Mouse (Mus musculus): ENCODE results near the gene Rnf208. TPM values are rescaled to one million over a fixed set of nuclear protein-coding genes. Genes with fewer than 3 reads are reported as not detected.
"Not testable (repeated sequence)": the region's sequence is repeated elsewhere in the genome, so short reads cannot be mapped to it uniquely, and the experiment has no call there.

The Rnf208 gene
- total RNA-seq, 1 experiment from 2014 or later, result 0.37 TPM

GRCm38 (mm10) chr2:25240723-25241437 lies 1.2 kb upstream of the Rnf208 start:
- ATAC-seq (replicated peaks; ENCODE audit: low read depth, poor library complexity, severe bottlenecking), result peak; percentile 71

GRCm38 (mm10) chr2:25241438-25241775 lies 648 bp upstream of the Rnf208 start:
- ATAC-seq (replicated peaks; ENCODE audit: low read depth, poor library complexity, severe bottlenecking), result no peak

GRCm38 (mm10) chr2:25243342-25243741 lies 1.3 kb downstream of the Rnf208 start:
- ATAC-seq (replicated peaks; ENCODE audit: low read depth, poor library complexity, severe bottlenecking), result no peak

GRCm38 (mm10) chr2:25244144-25244543 lies 2.1 kb downstream of the Rnf208 start:
- ATAC-seq (replicated peaks; ENCODE audit: low read depth, poor library complexity, severe bottlenecking), result no peak

- no peak for ATAC-seq (replicated peaks; ENCODE audit: low read depth, poor library complexity, severe bottlenecking)
Observed at GRCm38 (mm10) chr2:25246183-25247072, 4.4 kb downstream of the Rnf208 start, which contains the start of gene AL732309.1. Gene AL732309.1 (minus strand): TSS chr2:25246863.

DNA sequence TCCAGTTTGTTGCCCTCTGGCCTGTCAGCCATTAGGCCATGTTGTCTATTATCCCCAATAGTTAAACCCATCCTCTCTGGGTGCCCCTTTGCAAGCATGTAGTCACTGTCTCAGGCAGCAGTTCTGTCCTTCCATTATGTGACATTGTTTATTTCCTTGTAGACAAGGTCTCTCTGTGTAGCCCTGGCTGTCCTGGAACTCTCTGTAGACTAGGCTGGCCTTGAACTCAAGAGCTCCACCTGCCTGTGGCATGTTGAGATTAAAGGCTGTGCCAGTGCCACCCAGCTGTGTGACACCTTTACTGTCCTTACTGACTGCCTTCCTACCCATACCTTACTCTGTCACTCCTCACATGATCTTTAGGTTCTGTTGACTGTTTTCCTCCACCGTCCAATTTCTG lies 10.3 kb downstream of the Rnf208 start:
- no peak for ATAC-seq (replicated peaks; ENCODE audit: low read depth, poor library complexity, severe bottlenecking)

DNA sequence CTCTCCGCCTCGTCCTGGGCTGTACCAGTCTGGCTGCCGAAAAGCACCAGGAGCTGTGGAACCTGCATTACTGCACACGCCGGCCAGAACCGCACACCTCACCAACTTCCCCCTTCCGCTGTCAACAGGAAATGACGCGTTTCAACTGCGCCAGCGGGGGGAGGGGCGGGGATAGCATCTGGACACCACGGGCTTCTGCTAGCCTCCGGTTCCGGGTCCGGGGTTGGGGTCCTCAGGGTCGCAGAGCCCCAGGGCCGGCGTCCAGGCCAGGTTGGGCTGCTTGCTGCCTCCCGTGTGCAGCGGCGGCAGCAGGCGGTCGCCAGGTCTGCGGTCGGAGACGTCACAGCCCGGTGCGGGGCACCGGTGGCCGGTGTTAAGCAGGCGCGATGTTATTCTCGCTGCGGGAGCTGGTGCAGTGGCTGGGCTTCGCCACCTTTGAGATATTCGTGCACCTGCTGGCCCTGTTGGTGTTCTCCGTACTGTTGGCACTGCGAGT lies 13.3 kb downstream of the Rnf208 start, which contains the start of gene Tmem203:
TSS of gene Tmem203 (plus strand) at position 156 of the 496 bp plus-strand sequence.
- ATAC-seq (replicated peaks; ENCODE audit: low read depth, poor library complexity, severe bottlenecking), result peak; percentile 83

GRCm38 (mm10) chr2:25256443-25257109 lies 14.5 kb downstream of the Rnf208 start:
- peak; percentile 66 for ATAC-seq (replicated peaks; ENCODE audit: low read depth, poor library complexity, severe bottlenecking)

DNA sequence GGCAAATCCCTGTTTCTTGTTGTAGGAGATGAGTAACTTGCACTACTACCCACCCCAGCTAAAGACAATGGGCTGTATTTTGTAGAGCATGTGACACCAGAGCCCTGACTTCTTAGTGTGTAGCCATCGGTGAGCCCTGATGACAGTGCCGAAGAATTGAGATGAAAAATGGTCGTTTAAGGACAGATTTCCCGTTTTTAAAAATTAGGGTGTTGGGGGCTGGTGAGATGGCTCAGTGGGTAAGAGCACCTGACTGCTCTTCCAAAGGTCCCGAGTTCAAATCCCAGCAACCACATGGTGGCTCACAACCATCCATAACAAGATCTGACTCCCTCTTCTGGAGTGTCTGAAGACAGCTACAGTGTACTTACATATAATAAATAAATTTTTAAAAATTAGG lies 15.2 kb downstream of the Rnf208 start:
- not testable (repeated sequence) for ATAC-seq (replicated peaks; ENCODE audit: low read depth, poor library complexity, severe bottlenecking)

DNA sequence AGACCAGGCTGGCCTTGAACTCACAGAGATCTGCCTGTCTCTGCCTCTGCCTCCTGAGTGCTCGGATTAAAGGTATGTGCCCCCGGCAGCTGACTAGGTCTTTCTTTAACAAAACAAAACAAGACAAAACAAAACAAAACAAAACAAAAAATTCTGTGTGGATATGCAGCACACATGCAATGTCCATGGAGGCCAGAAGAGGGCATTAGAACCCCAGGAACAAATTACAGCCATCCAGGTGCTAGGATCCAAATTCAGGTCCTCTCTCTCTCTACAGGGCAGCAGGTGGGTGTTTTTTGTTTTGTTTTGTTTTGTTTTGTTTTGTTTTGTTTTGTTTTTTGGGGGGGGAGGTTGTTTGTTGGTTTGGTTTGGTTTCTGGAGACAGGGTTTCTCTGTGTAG lies 16.8 kb downstream of the Rnf208 start:
- no peak for ATAC-seq (replicated peaks; ENCODE audit: low read depth, poor library complexity, severe bottlenecking)

DNA sequence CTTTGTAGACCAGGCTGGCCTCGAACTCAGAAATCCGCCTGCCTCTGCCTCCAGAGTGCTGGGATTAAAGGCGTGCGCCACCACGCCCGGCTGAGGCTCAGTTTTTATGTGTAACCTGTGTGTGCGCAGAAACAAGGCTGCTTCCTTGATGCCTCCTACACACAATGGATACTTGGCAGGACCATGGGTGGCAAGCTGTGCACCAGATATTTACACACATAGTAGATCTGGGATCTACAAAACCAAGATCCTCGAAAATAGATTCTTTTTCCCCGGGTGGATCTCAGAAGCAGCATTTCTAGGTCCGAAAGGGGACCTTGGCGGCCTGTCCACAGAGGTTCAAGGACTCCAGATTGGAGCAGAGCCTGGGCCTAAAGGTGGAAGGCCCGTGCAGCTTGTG lies 19.8 kb downstream of the Rnf208 start:
- ATAC-seq (replicated peaks; ENCODE audit: low read depth, poor library complexity, severe bottlenecking), result no peak

- ATAC-seq (replicated peaks; ENCODE audit: low read depth, poor library complexity, severe bottlenecking), result peak; percentile 97
Observed at GRCm38 (mm10) chr2:25262291-25262767, 20.3 kb downstream of the Rnf208 start, which contains the start of gene Tprn. Gene Tprn (plus strand): TSS chr2:25262618.

- 0 out of 2 replicates have a peak, but pooled peaks have one; percentile 9 for ATAC-seq (replicated peaks; ENCODE audit: low read depth, poor library complexity, severe bottlenecking)
Observed at GRCm38 (mm10) chr2:25262795-25263622, 21.0 kb downstream of the Rnf208 start.

DNA sequence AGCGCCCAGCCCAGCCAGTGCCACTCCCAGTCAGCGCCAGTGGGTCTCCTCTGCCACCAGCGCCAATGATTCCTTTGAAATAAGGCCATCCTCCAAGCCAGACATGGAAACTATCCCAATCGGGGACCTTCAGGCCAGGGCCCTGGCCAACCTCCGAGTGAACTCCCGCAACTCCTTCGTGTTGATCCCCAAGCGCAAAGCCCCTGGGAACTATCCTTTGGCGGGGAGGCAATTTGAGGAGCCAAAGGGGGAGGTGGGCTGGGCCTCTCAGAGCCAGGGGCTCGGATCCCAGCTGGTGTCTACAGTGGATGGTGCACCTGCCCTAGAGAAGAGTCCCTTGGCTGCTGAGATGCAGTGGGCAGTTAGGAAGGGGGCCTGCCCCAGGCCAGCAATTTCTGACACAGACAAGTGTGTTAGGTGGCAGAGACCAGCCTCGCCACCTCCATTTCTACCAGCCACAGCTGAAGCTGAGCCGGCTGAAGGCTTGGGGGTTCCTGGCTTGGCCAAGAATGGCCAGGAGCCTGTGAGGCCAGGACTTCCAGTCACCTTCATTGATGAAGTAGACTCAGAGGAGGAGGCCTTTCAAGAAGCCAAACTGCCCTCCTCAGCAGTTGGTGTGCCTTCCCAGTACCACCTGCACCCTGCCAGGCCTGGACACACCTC lies 21.7 kb downstream of the Rnf208 start:
- ATAC-seq (replicated peaks; ENCODE audit: low read depth, poor library complexity, severe bottlenecking), result no peak

DNA sequence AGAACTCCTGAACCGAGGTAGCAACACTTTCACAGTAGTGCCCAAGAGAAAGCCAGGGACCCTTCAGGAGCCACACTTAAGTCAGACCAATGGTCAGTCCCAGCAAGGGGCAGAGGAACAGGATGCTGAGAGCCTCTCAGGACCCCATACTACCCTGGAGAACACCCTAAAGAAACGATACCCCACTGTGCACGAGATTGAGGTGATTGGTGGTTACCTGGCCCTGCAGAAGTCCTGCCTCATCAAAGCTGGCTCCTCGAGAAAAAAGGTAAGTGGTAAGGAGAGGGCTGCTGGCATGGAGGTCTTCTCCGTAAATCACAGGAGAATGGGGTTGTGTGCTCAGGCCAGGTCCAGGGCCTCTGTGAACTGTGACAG lies 22.2 kb downstream of the Rnf208 start:
- ATAC-seq (replicated peaks; ENCODE audit: low read depth, poor library complexity, severe bottlenecking), result no peak

DNA sequence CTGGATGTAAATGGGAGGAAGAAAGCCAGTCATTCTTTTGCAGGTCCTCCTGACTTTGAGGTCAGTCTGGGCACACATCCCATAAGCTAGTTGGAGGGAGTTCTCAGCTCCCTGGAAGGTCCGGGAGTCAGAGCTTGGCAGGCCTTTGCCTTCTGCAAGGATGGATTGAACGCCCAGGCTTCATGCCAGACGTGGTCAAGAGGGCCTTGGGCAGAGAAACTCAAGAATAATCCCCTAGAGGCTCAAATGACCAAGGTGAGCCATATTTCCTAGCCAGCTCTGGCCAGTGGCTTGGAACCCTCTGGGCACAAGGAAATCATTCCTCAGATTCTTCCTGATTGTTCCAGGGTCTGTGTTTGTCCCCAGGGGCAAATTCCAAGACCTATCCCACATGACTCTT lies 22.8 kb downstream of the Rnf208 start:
- ATAC-seq (replicated peaks; ENCODE audit: low read depth, poor library complexity, severe bottlenecking), result no peak

DNA sequence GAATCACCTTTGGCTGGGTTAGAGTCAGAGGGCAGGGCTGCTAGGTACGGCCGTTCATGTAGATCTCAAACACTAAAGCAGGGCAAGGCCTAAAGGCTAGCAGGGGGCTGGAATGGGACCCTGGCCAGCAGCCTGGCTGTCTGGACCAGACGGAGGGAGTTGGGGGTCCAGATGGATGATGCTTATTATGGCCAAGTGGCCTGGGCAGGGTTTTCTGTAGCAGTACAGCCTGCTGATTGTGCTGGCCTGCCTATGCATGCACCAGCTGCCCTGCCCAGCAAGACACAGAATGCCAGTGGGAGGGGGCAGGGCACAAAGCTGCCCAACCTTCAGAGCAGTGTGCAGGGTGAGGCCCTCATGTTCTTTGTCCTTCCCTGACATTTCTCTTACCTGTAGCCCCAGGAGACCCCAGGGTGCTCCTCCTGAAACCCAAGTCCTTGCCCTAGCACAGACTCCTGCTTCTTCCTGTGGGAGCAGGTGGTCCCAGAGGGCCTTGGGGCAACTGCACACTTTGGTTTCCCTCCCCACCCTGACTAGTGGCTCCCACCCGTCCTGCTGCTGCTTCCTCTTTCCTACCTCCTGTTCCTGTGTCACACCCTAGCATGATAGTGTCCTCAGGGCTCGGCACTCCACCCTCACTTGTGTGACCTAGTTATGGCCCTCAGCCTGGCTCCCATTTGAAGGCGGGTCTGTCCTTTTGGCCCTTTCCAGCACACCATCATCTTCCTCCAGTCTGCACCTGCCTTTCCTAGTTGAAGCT lies 24.0 kb downstream of the Rnf208 start:
- peak; percentile 34; the same call in 1 of the 2 replicates for ATAC-seq (replicated peaks; ENCODE audit: low read depth, poor library complexity, severe bottlenecking)

- no peak for ATAC-seq (replicated peaks; ENCODE audit: low read depth, poor library complexity, severe bottlenecking)
Observed at GRCm38 (mm10) chr2:25266720-25267119, 24.7 kb downstream of the Rnf208 start.

Measured in common myeloid progenitor, adult 5-6 weeks (primary cell).